Mouse (Mus musculus): ENCODE data around the gene Cog8. TPM values are rescaled to one million over a fixed set of nuclear protein-coding genes. Genes with fewer than 3 reads are reported as not detected.

The Cog8 gene
- total and polyA plus RNA-seq, 3 experiments, result 24.2 to 39.3 (median 35.3) TPM

GRCm38 (mm10) chr8:107065511-107066496 is 9.3 kb upstream of the Cog8 start, which contains the start of gene Tmed6:
TSS of gene Tmed6 (minus strand) at chr8:107065644.
- no peak for TF ChIP-seq CTCF (conservative IDR thresholded peaks at IDR 0.05 in 1 of 2, IDR thresholded peaks at IDR 0.05 in 1 of 2; ENCODE audit: low read depth in 2 of 2, low read length in 2 of 2)
- no peak for TF ChIP-seq USF2 (conservative IDR thresholded peaks at IDR 0.05; ENCODE audit: low read depth, low read length)
- TF ChIP-seq USF1 (IDR thresholded peaks at IDR 0.05; ENCODE audit: low read depth, low read length), result no peak
- no peak for TF ChIP-seq NELFE (IDR thresholded peaks at IDR 0.05; ENCODE audit: low read depth, low read length)
- dilution Hi-C loops (cut with MboI; ENCODE audit: extremely low pct_ligation_motif_present, extremely low pct_unique_long_range_greater_than_20kb, low sequenced_read_pairs), result no loop called here
- Histone ChIP-seq H3K9me3 (replicated peaks; ENCODE audit: low read length) (no peaks in the 10 kb centered on the region), H3K4me3 (replicated peaks in 1 of 3; ENCODE audit: low read depth in 2 of 3, low read length in 2 of 3, poor library complexity in 1 of 3) (no peak within 1 kb of the TSS), H3K4me2 (ENCODE audit: insufficient read depth, low read depth, poor library complexity, severe bottlenecking) (no peak within 1 kb of the TSS), H3K9ac (ENCODE audit: insufficient read depth, low read depth) (no peak within 1 kb of the TSS), H3K4me1 (ENCODE audit: control insufficient read depth in 1 of 2, insufficient read depth in 2 of 2) (peaks cover 0 to 40% of the 10 kb centered on the region in 2 experiments; a peak in 3 of 4 replicates), H3K27me3 (replicated peaks) (no peaks in the 10 kb centered on the region), H3K27ac (ENCODE audit: insufficient read depth, low read depth) (no peak within 1 kb of the TSS), H3K79me2 (replicated peaks; ENCODE audit: control insufficient read depth, extremely low read depth, insufficient read depth, poor library complexity, severe bottlenecking) (no peaks in the 10 kb centered on the region), H3K36me3 (replicated peaks in 1 of 2; ENCODE audit: control insufficient read depth in 1 of 2, insufficient read depth in 1 of 2, low read length in 1 of 2) (peaks cover 15 to 28% of the 10 kb centered on the region in 2 experiments)
- in situ Hi-C loops (cut with MboI; ENCODE audit: low pct_ligation_motif_present, low pct_unique_long_range_greater_than_20kb, low sequenced_read_pairs), result no loop called here
- DNase-seq (ENCODE audit: extremely low read depth), result peak; percentile 53

DNA sequence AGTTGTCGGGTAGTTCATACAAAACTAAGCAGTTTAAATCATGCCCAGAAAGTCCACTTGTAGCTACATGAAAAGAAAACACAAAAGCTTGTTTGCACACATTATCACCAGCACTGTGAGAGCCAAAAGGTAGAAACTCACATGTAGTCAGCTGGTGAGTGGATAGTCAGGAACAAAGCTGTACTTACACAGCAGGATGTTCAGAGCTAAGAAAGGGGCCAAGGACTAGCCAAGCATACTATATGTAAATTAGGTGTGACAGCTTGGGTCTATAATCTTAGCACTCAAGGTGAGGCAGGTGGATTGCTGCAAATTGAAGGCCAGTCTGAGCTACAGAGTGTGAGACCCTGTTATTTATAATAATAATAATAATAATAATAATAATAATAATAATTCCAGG is 6.1 kb upstream of the Cog8 start:
- dilution Hi-C loops (cut with MboI; ENCODE audit: extremely low pct_ligation_motif_present, extremely low pct_unique_long_range_greater_than_20kb, low sequenced_read_pairs) (no loop called here), in situ Hi-C loops (cut with MboI; ENCODE audit: low pct_ligation_motif_present, low pct_unique_long_range_greater_than_20kb, low sequenced_read_pairs) (no loop called here)
- Histone ChIP-seq H3K9me3 (replicated peaks; ENCODE audit: low read length) (no peaks in the 10 kb centered on the region), H3K27me3 (replicated peaks) (no peaks in the 10 kb centered on the region), H3K4me1 (ENCODE audit: control insufficient read depth in 1 of 2, insufficient read depth in 2 of 2) (peaks cover 0 to 56% of the 10 kb centered on the region in 2 experiments; a peak in 3 of 4 replicates), H3K4me2 (ENCODE audit: insufficient read depth, low read depth, poor library complexity, severe bottlenecking) (no peak overlapping the region), H3K79me2 (replicated peaks; ENCODE audit: control insufficient read depth, extremely low read depth, insufficient read depth, poor library complexity, severe bottlenecking) (peaks cover 8% of the 10 kb centered on the region), H3K4me3 (replicated peaks in 1 of 3; ENCODE audit: low read depth in 2 of 3, low read length in 2 of 3, poor library complexity in 1 of 3) (no peak overlapping the region), H3K27ac (ENCODE audit: insufficient read depth, low read depth) (no peak overlapping the region), H3K9ac (ENCODE audit: insufficient read depth, low read depth) (no peak overlapping the region), H3K36me3 (replicated peaks in 1 of 2; ENCODE audit: control insufficient read depth in 1 of 2, insufficient read depth in 1 of 2, low read length in 1 of 2) (peaks cover 15 to 29% of the 10 kb centered on the region in 2 experiments)
- no peak for TF ChIP-seq CHD1 (IDR thresholded peaks at IDR 0.05; ENCODE audit: low read depth, low read length)
- TF ChIP-seq POLR2A (IDR thresholded peaks at IDR 0.05; ENCODE audit: low read depth, low read length), result no peak
- TF ChIP-seq ZC3H11A (IDR thresholded peaks at IDR 0.05; ENCODE audit: low read depth, low read length), result no peak
- no peak for TF ChIP-seq CTCF (conservative IDR thresholded peaks at IDR 0.05 in 1 of 2, IDR thresholded peaks at IDR 0.05 in 1 of 2; ENCODE audit: low read depth in 2 of 2, low read length in 2 of 2)
- no peak for TF ChIP-seq EP300 (IDR thresholded peaks at IDR 0.05; ENCODE audit: low read length)
- peak; percentile 52 for DNase-seq (ENCODE audit: extremely low read depth)

DNA sequence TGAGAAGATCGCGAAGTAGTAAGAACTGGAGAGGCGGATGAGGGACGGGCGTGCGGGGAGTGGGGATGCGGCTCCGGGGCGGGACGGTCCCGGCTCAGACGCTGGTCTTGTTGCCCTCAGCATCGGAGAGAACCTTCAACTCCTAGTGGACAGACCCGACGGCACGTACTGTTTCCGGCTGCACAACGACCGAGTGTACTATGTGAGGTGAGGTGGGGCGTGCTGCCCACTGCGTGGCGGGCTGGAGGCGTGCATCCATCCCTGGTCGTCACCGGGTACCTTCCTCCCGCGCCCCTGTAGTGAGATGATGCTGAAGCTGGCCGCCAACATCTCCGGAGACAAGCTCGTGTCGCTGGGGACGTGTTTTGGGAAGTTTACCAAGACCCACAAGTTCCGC is 482 bp upstream of the Cog8 start:
- Histone ChIP-seq H3K27ac (ENCODE audit: insufficient read depth, low read depth) (peak overlapping the region; percentile 49), H3K4me2 (ENCODE audit: insufficient read depth, low read depth, poor library complexity, severe bottlenecking) (no peak overlapping the region; the same call in 1 of the 2 replicates), H3K9ac (ENCODE audit: insufficient read depth, low read depth) (peak overlapping the region; percentile 68), H3K36me3 (replicated peaks in 1 of 2; ENCODE audit: control insufficient read depth in 1 of 2, insufficient read depth in 1 of 2, low read length in 1 of 2) (peaks cover 37 to 59% of the 10 kb centered on the region in 2 experiments), H3K79me2 (replicated peaks; ENCODE audit: control insufficient read depth, extremely low read depth, insufficient read depth, poor library complexity, severe bottlenecking) (peaks cover 39% of the 10 kb centered on the region), H3K27me3 (replicated peaks) (no peaks in the 10 kb centered on the region), H3K9me3 (replicated peaks; ENCODE audit: low read length) (no peaks in the 10 kb centered on the region), H3K4me3 (replicated peaks in 1 of 3; ENCODE audit: low read depth in 2 of 3, low read length in 2 of 3, poor library complexity in 1 of 3) (peak overlapping the region; percentile 79 to 99 (median 88)), H3K4me1 (ENCODE audit: control insufficient read depth in 1 of 2, insufficient read depth in 2 of 2) (peaks cover 0 to 35% of the 10 kb centered on the region in 2 experiments; a peak in 2 of 4 replicates)
- in situ Hi-C loops (cut with MboI; ENCODE audit: low pct_ligation_motif_present, low pct_unique_long_range_greater_than_20kb, low sequenced_read_pairs) (no loop called here), dilution Hi-C loops (cut with MboI; ENCODE audit: extremely low pct_ligation_motif_present, extremely low pct_unique_long_range_greater_than_20kb, low sequenced_read_pairs) (no loop called here)
- TF ChIP-seq RCOR1 (conservative IDR thresholded peaks at IDR 0.05; ENCODE audit: low read depth, low read length), result no peak
- no peak for TF ChIP-seq HCFC1 (IDR thresholded peaks at IDR 0.05; ENCODE audit: low read depth, low read length)
- peak; percentile 48 for DNase-seq (ENCODE audit: extremely low read depth)

Data from CH12.LX (cell line).